ENCODE assay signal across 13 mouse cellular contexts in the genomic region with DNA sequence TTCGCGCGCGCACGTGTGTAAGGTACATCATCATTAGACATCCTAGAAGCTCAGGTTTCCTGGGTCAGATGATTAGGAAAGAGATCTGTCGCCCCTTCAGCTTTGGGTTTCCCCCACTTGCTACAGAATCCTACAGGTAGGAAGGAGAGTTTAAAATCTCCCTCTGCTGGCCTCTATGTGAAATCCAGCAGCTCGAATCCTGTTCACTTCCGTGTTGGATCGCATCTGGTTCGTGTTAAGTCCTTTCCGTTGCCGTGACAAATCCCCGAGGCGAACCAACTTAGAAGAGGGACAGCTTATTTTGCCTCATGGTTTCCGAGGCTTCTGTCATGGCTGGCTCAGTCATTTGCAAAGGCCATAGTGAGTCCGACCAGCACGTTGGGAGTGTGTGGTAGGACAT.
DNase-seq lines count a peak whose midpoint lies in the region; ATAC-seq and TF ChIP-seq lines count a peak whose summit lies in the region.
"Had no signal": no experiment of that assay in that cellular context is flagged by ENCODE, and none has a peak within 500 bp of the region (broad histone marks: within the 10 kb centered on the region; RNA-seq: fewer than 3 reads in every experiment).

No protein-coding gene starts in this region.

- H3K9me3 ChIP-seq in kidney, postnatal 0 days (replicated peaks; ENCODE audit: low read length): no peaks in the 10 kb centered on the region
- H3K9me3 ChIP-seq: forebrain, embryonic 13.5 days; kidney, embryonic 15.5 days; stomach, embryonic 15.5 days had no signal

- no peak for ATAC-seq in kidney, postnatal 0 days (replicated peaks; ENCODE audit: low FRiP score, low read depth)
- ATAC-seq: forebrain, embryonic 13.5 days had no signal

- H3K27me3 ChIP-seq in kidney, postnatal 0 days (ENCODE audit: insufficient read depth, low read length): no peaks in the 10 kb centered on the region
- H3K27me3 ChIP-seq in cerebellum, adult 2 months (ENCODE audit: control insufficient read depth, insufficient read depth, low read length): no peaks in the 10 kb centered on the region

- no peak overlapping the region for H3K4me2 ChIP-seq in kidney, postnatal 0 days (ENCODE audit: low read length)
- H3K4me2 ChIP-seq: forebrain, embryonic 13.5 days; kidney, embryonic 15.5 days; stomach, embryonic 15.5 days had no signal

- peak; percentile 47 for TF ChIP-seq CTCF in gastrocnemius, adult 2 months (IDR thresholded peaks at IDR 0.05)
- TF ChIP-seq CTCF in kidney, postnatal 0 days (IDR thresholded peaks at IDR 0.05; ENCODE audit: low read depth): peak; percentile 50
- TF ChIP-seq CTCF in cerebellum, adult 2 months (IDR thresholded peaks at IDR 0.05; ENCODE audit: borderline replicate concordance, insufficient read depth, low read depth, low read length): no peak

- no peak overlapping the region for H3K9ac ChIP-seq in kidney, postnatal 0 days (ENCODE audit: low read depth, low read length)
- H3K9ac ChIP-seq: forebrain, embryonic 13.5 days; kidney, embryonic 15.5 days; stomach, embryonic 15.5 days had no signal

- no peaks in the 10 kb centered on the region for H3K36me3 ChIP-seq in kidney, postnatal 0 days (ENCODE audit: insufficient read depth, low read length)
- H3K36me3 ChIP-seq: kidney, embryonic 15.5 days; stomach, embryonic 15.5 days had no signal

- 0 out of 2 replicates have a peak overlapping the region, but pooled peaks have one; percentile 3 for H3K27ac ChIP-seq in gastrocnemius, adult 2 months
- no peak overlapping the region for H3K27ac ChIP-seq in kidney, postnatal 0 days
- H3K27ac ChIP-seq in cerebellum, adult 2 months (ENCODE audit: insufficient read depth, low read length): no peak overlapping the region
- H3K27ac ChIP-seq: forebrain, embryonic 13.5 days; kidney, embryonic 15.5 days; stomach, embryonic 15.5 days had no signal

- no peak for TF ChIP-seq POLR2A in cerebellum, adult 2 months (IDR thresholded peaks at IDR 0.05; ENCODE audit: borderline replicate concordance, insufficient read depth, low read length)

- intact Hi-C loops in gastrocnemius, adult 2 months (cut with DNase I): loop anchor here (5.0 kb wide), 2 partner anchors 78 to 98 kb away; no protein-coding TSS in a partner anchor

- no peak for DNase-seq in gastrocnemius, adult 2 months
- DNase-seq in gastrocnemius, postnatal 4 days (ENCODE audit: low spot score in 2 of 2): no peak
- DNase-seq in kidney, postnatal 0 days (ENCODE audit: low spot score): peak; percentile 40
- DNase-seq in kidney, postnatal 10 days: no peak
- peak; percentile 59 for DNase-seq in ZHBTc4 (ENCODE audit: low read depth, low spot score)
- DNase-seq in hindlimb bud, embryonic 11.5 days (ENCODE audit: extremely low spot score, low read depth, low spot score): peak; percentile 54
- no peak for DNase-seq in spleen, adult 18-20 months
- no peak for DNase-seq in cerebellum, adult 2 months
- DNase-seq: B cell, adult 2 months; cerebellum, postnatal 10 days had no signal

- no peak overlapping the region for H3K4me3 ChIP-seq in gastrocnemius, adult 2 months
- no peak overlapping the region for H3K4me3 ChIP-seq in kidney, postnatal 0 days (replicated peaks; ENCODE audit: low read depth, low read length)
- no peak overlapping the region for H3K4me3 ChIP-seq in cerebellum, adult 2 months (replicated peaks; ENCODE audit: insufficient read depth, low read depth, low read length)
- H3K4me3 ChIP-seq: forebrain, embryonic 13.5 days; kidney, embryonic 15.5 days; stomach, embryonic 15.5 days had no signal

- WGBS in kidney, postnatal 0 days: 68% methylated on average over 17 of the region's 17 CpGs
- WGBS in cerebellum, adult 2 months: 76% methylated on average over 17 of the region's 17 CpGs

- no peaks in the 10 kb centered on the region for H3K4me1 ChIP-seq in kidney, postnatal 0 days (replicated peaks; ENCODE audit: insufficient read depth, low read length)
- no peaks in the 10 kb centered on the region for H3K4me1 ChIP-seq in cerebellum, adult 2 months (ENCODE audit: control insufficient read depth, insufficient read depth, low read length)

Comparison
In these comparisons a context has a peak if more than half of its experiments do, and no peak if none do; other contexts are left out.
1. DNase-seq: peak in kidney, postnatal 0 days (single experiment), ZHBTc4 (single experiment) and hindlimb bud, embryonic 11.5 days (single experiment); none in gastrocnemius, adult 2 months (single experiment), gastrocnemius, postnatal 4 days (0 of 2), kidney, postnatal 10 days (single experiment), spleen, adult 18-20 months (0 of 2) and cerebellum, adult 2 months (0 of 2).